Mouse (Mus musculus) cortical plate, adult 2 months (tissue): ENCODE data around the gene Usp11. TPM values are rescaled to one million over a fixed set of nuclear protein-coding genes. Genes with fewer than 3 reads are reported as not detected.

Experiments
- H3K27ac ChIP-seq: fragments of 200-500 bp; 2 replicates; pipeline ENCODE4 v1.5.1; 2012; ENCODE audit warnings: low read length, control low read depth, inconsistent platforms; ENCODE audit not compliant: insufficient read depth
- H3K4me1 ChIP-seq: fragments of 200-500 bp; 2 replicates; pipeline ENCODE4 v1.6.1; 2011; ENCODE audit warnings: low read length; ENCODE audit not compliant: control insufficient read depth, insufficient read depth
- H3K4me3 ChIP-seq: fragments of 200-500 bp; 2 replicates; pipeline ENCODE4 v1.5.1; 2011; ENCODE audit warnings: mild to moderate bottlenecking, low read length, control low read depth; ENCODE audit not compliant: insufficient read depth
- CTCF ChIP-seq: fragments of 200-500 bp; IDR thresholded peaks from 2 replicates; pipeline ENCODE4 v1.5.1; 2011; ENCODE audit warnings: mild to moderate bottlenecking, control low read depth, low read length; ENCODE audit not compliant: insufficient read depth; ENCODE audit errors: extremely low read depth
- POLR2A ChIP-seq: fragments of 200-500 bp; IDR thresholded peaks from 2 replicates; pipeline ENCODE4 v1.6.1; 2011; ENCODE audit warnings: mild to moderate bottlenecking, low read length, control low read depth; ENCODE audit not compliant: insufficient read depth; ENCODE audit errors: extremely low read depth
- polyA plus RNA-seq: library from polyadenylated mRNA; depleted of rRNA; stranded (reverse); fragments of >200 nt; gene quantifications from 2 replicates; pipeline ENCODE4 v1.2.3, GENCODE M21; 2012; rRNA removed

Gene Usp11
- polyA plus RNA-seq, 1 experiment, result 95.7 TPM

GRCm38 (mm10) chrX:20761201-20761600, 57.5 kb downstream of the Usp11 start:
- Histone ChIP-seq H3K27ac (no peak overlapping the region), H3K4me3 (no peak overlapping the region), H3K4me1 (no peaks in the 10 kb centered on the region)
- no peak for TF ChIP-seq CTCF
- TF ChIP-seq POLR2A, result no peak

Other genes with a start within 250 kb of the Usp11 start
- 0.15 and 0.17 TPM in 2 replicates for gene Rgn, start 154.1 kb upstream of the Usp11 start, polyA plus RNA-seq
- 52.9 and 54.3 TPM in 2 replicates for gene Rbm10, start 86.4 kb upstream of the Usp11 start, polyA plus RNA-seq
- gene Ndufb11, start 86.3 kb upstream of the Usp11 start, polyA plus RNA-seq, result 196 and 210 TPM in 2 replicates
- 254 and 256 TPM in 2 replicates for gene Uba1, start 45.6 kb upstream of the Usp11 start, polyA plus RNA-seq
- 477 and 489 TPM in 2 replicates for gene Cdk16, start 16.0 kb upstream of the Usp11 start, polyA plus RNA-seq
- gene Araf, start 93.9 kb downstream of the Usp11 start, polyA plus RNA-seq, result 200 and 204 TPM in 2 replicates
- 0.68 and 1.5 TPM in 2 replicates for gene Timp1, start 166.3 kb downstream of the Usp11 start, polyA plus RNA-seq
- 295 and 303 TPM in 2 replicates for gene Syn1, start 217.1 kb downstream of the Usp11 start, polyA plus RNA-seq
- 18.4 and 22.0 TPM in 2 replicates for gene Cfp, start 227.6 kb downstream of the Usp11 start, polyA plus RNA-seq
- 40.2 and 44.3 TPM in 2 replicates for gene Elk1, start 246.7 kb downstream of the Usp11 start, polyA plus RNA-seq